Mouse (Mus musculus): Measurements from ENCODE around the gene Tbl3.
"Not testable (repeated sequence)": the region's sequence is repeated elsewhere in the genome, so short reads cannot be mapped to it uniquely, and the experiment has no call there.

The Tbl3 gene

GRCm38 (mm10) chr17:24695326-24696010 is 12.0 kb downstream of the Tbl3 start:
- DNase-seq: no peak

- no peak for DNase-seq
Measured at GRCm38 (mm10) chr17:24692385-24692784, 15.1 kb downstream of the Tbl3 start.

- DNase-seq: no peak
Measured at GRCm38 (mm10) chr17:24689251-24690081, 18.0 kb downstream of the Tbl3 start, which contains the start of gene Syngr3. TSS of gene Syngr3 (minus strand) at chr17:24689955.

- no peak for DNase-seq
Measured at GRCm38 (mm10) chr17:24687599-24687998, 19.9 kb downstream of the Tbl3 start.

- peak; percentile 43 to 65 for DNase-seq
Measured at GRCm38 (mm10) chr17:24687146-24687595, 20.3 kb downstream of the Tbl3 start.

GRCm38 (mm10) chr17:24686514-24686913 is 20.9 kb downstream of the Tbl3 start:
- DNase-seq: peak in 1 of 2 experiments; percentile 47

GRCm38 (mm10) chr17:24677500-24678080 is 29.9 kb downstream of the Tbl3 start:
- no peak for DNase-seq

- no peak for DNase-seq
Measured at GRCm38 (mm10) chr17:24676877-24677276, 30.6 kb downstream of the Tbl3 start.

- peak in 1 of 2 experiments; percentile 70 for DNase-seq
Measured at GRCm38 (mm10) chr17:24676187-24676586, 31.3 kb downstream of the Tbl3 start.

- DNase-seq: no peak
Measured at GRCm38 (mm10) chr17:24674277-24674676, 33.2 kb downstream of the Tbl3 start.

GRCm38 (mm10) chr17:24672141-24672540 is 35.3 kb downstream of the Tbl3 start:
- DNase-seq: no peak

GRCm38 (mm10) chr17:24671346-24671745 is 36.1 kb downstream of the Tbl3 start:
- no peak for DNase-seq

GRCm38 (mm10) chr17:24670246-24670844 is 37.1 kb downstream of the Tbl3 start:
- DNase-seq: no peak

GRCm38 (mm10) chr17:24669545-24670245 is 37.8 kb downstream of the Tbl3 start, which contains the start of gene Zfp598:
TSS of gene Zfp598 (plus strand) at chr17:24669687.
- peak; percentile 89 to 96 for DNase-seq

- not testable (repeated sequence) for DNase-seq
Measured at GRCm38 (mm10) chr17:24669214-24669544, 38.3 kb downstream of the Tbl3 start.

- peak; percentile 34 to 57 for DNase-seq
Measured at GRCm38 (mm10) chr17:24667416-24667815, 40.0 kb downstream of the Tbl3 start.

- not testable (repeated sequence) for DNase-seq
Measured at GRCm38 (mm10) chr17:24667011-24667410, 40.4 kb downstream of the Tbl3 start.

- DNase-seq: no peak
Measured at GRCm38 (mm10) chr17:24658017-24658758, 49.3 kb downstream of the Tbl3 start, which contains the start of gene Npw. TSS of gene Npw (minus strand) at chr17:24658457.

- no peak for DNase-seq
Measured at GRCm38 (mm10) chr17:24654969-24655368, 52.5 kb downstream of the Tbl3 start.

GRCm38 (mm10) chr17:24653967-24654710 is 53.3 kb downstream of the Tbl3 start:
- peak; percentile 42 to 74 for DNase-seq

GRCm38 (mm10) chr17:24651835-24652234 is 55.6 kb downstream of the Tbl3 start:
- no peak for DNase-seq
